Mouse (Mus musculus) ES-Bruce4 (cell line): Measurements from ENCODE around the gene Lingo4. TPM values are rescaled to one million over a fixed set of nuclear protein-coding genes. Genes with fewer than 3 reads are reported as not detected.
A peak's percentile ranks its signal among the peaks of the same experiment; 100 is the strongest.

Source experiments
- H3K27ac ChIP-seq: 2 replicates; pipeline ENCODE4 v1.5.1; 2012; ENCODE audit warnings: low read length, inconsistent platforms; ENCODE audit not compliant: insufficient read depth
- H3K27me3 ChIP-seq: 2 replicates; pipeline ENCODE4 v1.6.1; 2012; ENCODE audit warnings: mild to moderate bottlenecking, low read length, inconsistent platforms; ENCODE audit not compliant: control insufficient read depth, poor library complexity, insufficient read depth, severe bottlenecking
- H3K36me3 ChIP-seq: 2 replicates; pipeline ENCODE4 v1.6.1; 2012; ENCODE audit warnings: inconsistent platforms, mild to moderate bottlenecking, low read length, moderate library complexity; ENCODE audit not compliant: control insufficient read depth, poor library complexity, insufficient read depth, severe bottlenecking
- H3K4me1 ChIP-seq: one replicate; pipeline ENCODE4 v1.8.1; 2011; ENCODE audit warnings: low read length; ENCODE audit not compliant: control insufficient read depth, insufficient read depth
- H3K4me3 ChIP-seq: 2 replicates; pipeline ENCODE4 v1.5.1; 2011; ENCODE audit warnings: low read depth, mild to moderate bottlenecking, low read length
- H3K9ac ChIP-seq: 2 replicates; pipeline ENCODE4 v1.6.1; 2012; ENCODE audit warnings: low read depth, mild to moderate bottlenecking, inconsistent platforms; ENCODE audit not compliant: poor library complexity, severe bottlenecking
- H3K9me3 ChIP-seq: replicated peaks from 2 replicates; pipeline ENCODE4 v1.6.1; 2012; ENCODE audit warnings: mild to moderate bottlenecking, low read length, inconsistent platforms; ENCODE audit not compliant: control insufficient read depth, poor library complexity, insufficient read depth, severe bottlenecking
- CTCF ChIP-seq: IDR thresholded peaks from one replicate; pipeline ENCODE4 v1.8.1; 2011; ENCODE audit warnings: low read depth, low read length
- EP300 ChIP-seq: IDR thresholded peaks from 2 replicates; pipeline ENCODE4 v1.6.1; 2011; ENCODE audit warnings: low read depth, low read length; ENCODE audit not compliant: insufficient read depth
- POLR2A ChIP-seq: IDR thresholded peaks from one replicate; pipeline ENCODE4 v1.8.1; 2011; ENCODE audit warnings: low read length; ENCODE audit not compliant: insufficient read depth
- polyA plus RNA-seq: library from polyadenylated mRNA; stranded (reverse); fragments of >200 nt; gene quantifications from 2 replicates; pipeline ENCODE4 v1.2.4, GENCODE M21; 2011; ENCODE audit warnings: low read depth; ENCODE audit not compliant: missing spikeins, insufficient read depth, insufficient read length

Lingo4 gene
- polyA plus RNA-seq, 1 experiment = 0.33 TPM

GRCm38 (mm10) chr3:94373090-94373489, 25.2 kb upstream of the Lingo4 start:
- no peaks in the 10 kb centered on the region for H3K36me3 ChIP-seq
- no peaks in the 10 kb centered on the region for H3K9me3 ChIP-seq
- H3K9ac ChIP-seq = no peak overlapping the region
- H3K4me1 ChIP-seq = peaks cover 3% of the 10 kb centered on the region
- TF ChIP-seq CTCF = no peak
- TF ChIP-seq EP300 = peak; percentile 40; the same call in 1 of the 2 replicates
- no peak for TF ChIP-seq POLR2A
- no peak overlapping the region for H3K27ac ChIP-seq
- H3K4me3 ChIP-seq = peak overlapping the region; percentile 41; the same call in 1 of the 2 replicates
- H3K27me3 ChIP-seq = no peaks in the 10 kb centered on the region

- no peaks in the 10 kb centered on the region for H3K9me3 ChIP-seq
- H3K4me3 ChIP-seq = peak overlapping the region; percentile 41; the same call in 1 of the 2 replicates
- H3K4me1 ChIP-seq = peaks cover 3% of the 10 kb centered on the region
- TF ChIP-seq EP300 (no peak), CTCF (no peak), POLR2A (no peak)
- H3K27me3 ChIP-seq = no peaks in the 10 kb centered on the region
- H3K36me3 ChIP-seq = no peaks in the 10 kb centered on the region
- H3K9ac ChIP-seq = no peak overlapping the region
- no peak overlapping the region for H3K27ac ChIP-seq
Observed at GRCm38 (mm10) chr3:94373597-94374011, 24.7 kb upstream of the Lingo4 start.

GRCm38 (mm10) chr3:94374636-94375035, 23.7 kb upstream of the Lingo4 start:
- Histone ChIP-seq H3K9ac (no peak overlapping the region), H3K9me3 (no peaks in the 10 kb centered on the region), H3K27me3 (no peaks in the 10 kb centered on the region), H3K4me3 (no peak overlapping the region), H3K36me3 (no peaks in the 10 kb centered on the region), H3K4me1 (peaks cover 3% of the 10 kb centered on the region), H3K27ac (no peak overlapping the region)
- TF ChIP-seq CTCF (no peak), POLR2A (no peak), EP300 (no peak)

GRCm38 (mm10) chr3:94375146-94375545, 23.2 kb upstream of the Lingo4 start:
- H3K9ac ChIP-seq = no peak overlapping the region
- H3K4me3 ChIP-seq = no peak overlapping the region
- peaks cover 2% of the 10 kb centered on the region for H3K4me1 ChIP-seq
- H3K27ac ChIP-seq = no peak overlapping the region
- TF ChIP-seq EP300 = no peak
- TF ChIP-seq POLR2A = no peak
- no peak for TF ChIP-seq CTCF
- no peaks in the 10 kb centered on the region for H3K27me3 ChIP-seq
- peaks cover under 1% of the 10 kb centered on the region; the same call in 1 of the 2 replicates for H3K9me3 ChIP-seq
- H3K36me3 ChIP-seq = no peaks in the 10 kb centered on the region

GRCm38 (mm10) chr3:94375861-94376260, 22.5 kb upstream of the Lingo4 start:
- Histone ChIP-seq H3K36me3 (no peaks in the 10 kb centered on the region), H3K9me3 (peaks cover 5% of the 10 kb centered on the region), H3K4me1 (peaks cover 2% of the 10 kb centered on the region), H3K4me3 (no peak overlapping the region), H3K27me3 (no peaks in the 10 kb centered on the region), H3K27ac (no peak overlapping the region), H3K9ac (no peak overlapping the region)
- TF ChIP-seq EP300 (no peak), CTCF (no peak), POLR2A (no peak)

- TF ChIP-seq EP300 (no peak), POLR2A (no peak), CTCF (no peak)
Observed at GRCm38 (mm10) chr3:94377028-94377923, 21.0 kb upstream of the Lingo4 start.

More at GRCm38 (mm10) chr3:94377028-94377923, 21.0 kb upstream of the Lingo4 start:
- H3K27ac ChIP-seq = no peak overlapping the region
- no peaks in the 10 kb centered on the region for H3K36me3 ChIP-seq
- H3K27me3 ChIP-seq = no peaks in the 10 kb centered on the region
- H3K4me3 ChIP-seq = no peak overlapping the region
- peaks cover 7% of the 10 kb centered on the region for H3K9me3 ChIP-seq
- no peak overlapping the region for H3K9ac ChIP-seq
- peaks cover 2% of the 10 kb centered on the region for H3K4me1 ChIP-seq
